Mouse (Mus musculus): ENCODE measurements around the gene Sytl2. TPM values are rescaled to one million over a fixed set of nuclear protein-coding genes. Genes with fewer than 3 reads are reported as not detected.

The Sytl2 gene
- polyA plus RNA-seq, 1 experiment from 2014 or later = 9.1 TPM

DNA sequence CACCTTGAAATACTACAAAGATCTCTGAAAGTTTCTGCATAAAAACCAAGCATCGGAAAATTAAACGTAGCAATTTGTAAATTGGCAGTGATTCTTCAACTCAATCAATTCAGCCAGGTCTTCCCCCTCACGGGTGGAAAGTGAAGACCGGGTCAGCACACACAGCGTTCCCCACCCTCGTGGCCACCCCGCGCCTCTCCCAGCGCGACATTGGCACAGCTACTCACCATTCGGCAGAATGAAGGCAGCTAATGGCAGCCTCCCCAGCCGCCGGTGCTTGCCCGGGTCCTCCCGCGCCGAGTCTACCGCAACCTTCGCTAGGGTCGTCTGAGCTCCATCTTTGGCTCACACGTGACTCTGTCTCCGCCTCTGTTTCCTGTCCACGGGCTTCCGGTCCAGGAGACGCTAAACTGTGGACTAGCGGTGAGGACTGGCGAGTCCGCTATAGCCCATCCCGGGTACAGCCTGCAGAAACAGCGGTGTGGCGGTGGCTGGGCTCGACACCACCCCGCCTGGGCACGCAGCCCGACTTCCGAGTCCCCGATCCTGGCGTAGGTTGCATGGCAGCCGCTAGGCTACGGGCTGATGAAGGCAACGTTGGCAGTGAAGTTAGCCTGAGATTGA lies 154.9 kb downstream of the Sytl2 start, which contains the start of gene Tmem126a:
Gene Tmem126a, minus strand, starts transcription at position 385 of the 624 bp plus-strand sequence.
- peak within 1 kb of the TSS; percentile 61 for H3K4me2 ChIP-seq
- ATAC-seq (ENCODE audit: low read depth) = peak; percentile 99
- WGBS = under 1% methylated on average over 41 of the region's 41 CpGs
- peak within 1 kb of the TSS; percentile 84 for H3K9ac ChIP-seq
- peaks cover 21% of the 10 kb centered on the region for H3K36me3 ChIP-seq
- H3K4me3 ChIP-seq = peak within 1 kb of the TSS; percentile 76
- peak within 1 kb of the TSS; percentile 93 for H3K27ac ChIP-seq (replicated peaks)
- peaks cover 21% of the 10 kb centered on the region for H3K4me1 ChIP-seq (replicated peaks)
- H3K27me3 ChIP-seq = no peaks in the 10 kb centered on the region
- H3K9me3 ChIP-seq = no peaks in the 10 kb centered on the region

DNA sequence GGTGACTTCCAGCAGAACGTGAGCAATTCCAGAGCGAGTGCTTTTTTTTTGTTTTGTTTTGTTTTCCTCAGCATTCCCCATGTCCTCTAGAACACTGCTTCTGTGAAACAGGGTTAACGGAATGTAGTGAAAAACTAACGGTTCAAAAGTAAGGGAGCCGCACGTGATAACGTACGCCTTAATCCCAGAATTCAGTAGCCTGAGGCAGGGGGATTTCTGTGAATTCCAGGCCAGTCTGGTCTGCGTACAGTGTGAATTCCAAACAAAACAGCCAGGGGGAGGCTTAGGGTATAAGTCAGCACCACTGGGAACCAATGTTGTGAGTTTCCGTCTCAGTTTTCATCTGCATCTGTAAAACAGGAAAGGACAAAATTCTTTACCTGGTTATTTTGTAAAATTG lies 155.5 kb downstream of the Sytl2 start:
- H3K4me3 ChIP-seq = peak overlapping the region; percentile 76
- H3K27me3 ChIP-seq = no peaks in the 10 kb centered on the region
- peak overlapping the region; percentile 61 for H3K4me2 ChIP-seq
- peak; percentile 80 for ATAC-seq (ENCODE audit: low read depth)
- peak overlapping the region; percentile 93 for H3K27ac ChIP-seq (replicated peaks)
- WGBS = 12% methylated on average over 10 of the region's 10 CpGs
- H3K9ac ChIP-seq = peak overlapping the region; percentile 84
- no peaks in the 10 kb centered on the region for H3K9me3 ChIP-seq
- peaks cover 17% of the 10 kb centered on the region for H3K36me3 ChIP-seq
- peaks cover 21% of the 10 kb centered on the region for H3K4me1 ChIP-seq (replicated peaks)

Other genes starting within 250 kb of the Sytl2 start
- 39.0 and 39.5 TPM in 2 replicates for gene Picalm, start 172.0 kb upstream of the Sytl2 start, polyA plus RNA-seq (2015; fragmentation: Nextera tagmentation; extraction: Ambion mirVana)
- not detected in 2 replicates for gene Ccdc83, start 36.5 kb upstream of the Sytl2 start, polyA plus RNA-seq (2015; fragmentation: Nextera tagmentation; extraction: Ambion mirVana)
- 1.6 and 1.7 TPM in 2 replicates for gene Ccdc89, start 124.3 kb downstream of the Sytl2 start, polyA plus RNA-seq (2015; fragmentation: Nextera tagmentation; extraction: Ambion mirVana)
- 38.8 and 41.2 TPM in 2 replicates for gene Crebzf, start 140.5 kb downstream of the Sytl2 start, polyA plus RNA-seq (2015; fragmentation: Nextera tagmentation; extraction: Ambion mirVana)
- 131 and 141 TPM in 2 replicates for gene Tmem126a, start 155.0 kb downstream of the Sytl2 start, polyA plus RNA-seq (2015; fragmentation: Nextera tagmentation; extraction: Ambion mirVana)
- 45.3 and 46.4 TPM in 2 replicates for gene Tmem126b, start 173.7 kb downstream of the Sytl2 start, polyA plus RNA-seq (2015; fragmentation: Nextera tagmentation; extraction: Ambion mirVana)
- gene Dlg2, start 174.4 kb downstream of the Sytl2 start, polyA plus RNA-seq (2015; fragmentation: Nextera tagmentation; extraction: Ambion mirVana) = 13.9 and 18.3 TPM in 2 replicates

Measured in neural tube, embryonic 13.5 days (tissue).